Mouse (Mus musculus) limb, embryonic 10.5 days (tissue): ENCODE data around the gene Cers2. TPM values are rescaled to one million over a fixed set of nuclear protein-coding genes. Genes with fewer than 3 reads are reported as not detected.

Source experiments
- DNase-seq: peaks from one replicate; pipeline ENCODE4 v3.0.0-alpha.2; 2017; ENCODE audit warnings: low spot score
- H3K27ac ChIP-seq: fragments of 300-500 bp; sonication (generic); 2 replicates; pipeline ENCODE4 v1.5.1; 2016; ENCODE audit warnings: mild to moderate bottlenecking
- H3K27me3 ChIP-seq: fragments of 300-500 bp; sonication (generic); 2 replicates; pipeline ENCODE4 v1.6.1; 2016; ENCODE audit warnings: low read depth, mild to moderate bottlenecking; ENCODE audit not compliant: poor library complexity, severe bottlenecking
- H3K36me3 ChIP-seq: fragments of 300-500 bp; sonication (generic); 2 replicates; pipeline ENCODE4 v1.6.1; 2016; ENCODE audit warnings: mild to moderate bottlenecking, moderate library complexity
- H3K4me1 ChIP-seq: fragments of 300-500 bp; sonication (generic); 2 replicates; pipeline ENCODE4 v1.6.1; 2016
- H3K4me3 ChIP-seq: fragments of 300-500 bp; sonication (generic); 2 replicates; pipeline ENCODE4 v1.5.1; 2016; ENCODE audit warnings: mild to moderate bottlenecking, moderate library complexity
- H3K9me3 ChIP-seq: fragments of 300-500 bp; sonication (generic); replicated peaks from 2 replicates; pipeline ENCODE4 v1.6.1; 2016; ENCODE audit warnings: mild to moderate bottlenecking
- WGBS: fragments of 180-500 bp; shearing (Covaris S2); methylation state at CpG from one replicate; pipeline ENCODE4 v1.1.7; 2016; 5-methylcytosine and 5-hydroxymethylcytosine counted together
- polyA plus RNA-seq: library from polyadenylated mRNA; unstranded; fragments of >200 nt; fragmentation: Nextera tagmentation; extraction: Ambion mirVana; gene quantifications from 2 replicates; pipeline ENCODE4 v1.2.1, GENCODE M21; 2016

Gene Cers2
- polyA plus RNA-seq, 1 experiment from 2014 or later = 144 TPM

DNA sequence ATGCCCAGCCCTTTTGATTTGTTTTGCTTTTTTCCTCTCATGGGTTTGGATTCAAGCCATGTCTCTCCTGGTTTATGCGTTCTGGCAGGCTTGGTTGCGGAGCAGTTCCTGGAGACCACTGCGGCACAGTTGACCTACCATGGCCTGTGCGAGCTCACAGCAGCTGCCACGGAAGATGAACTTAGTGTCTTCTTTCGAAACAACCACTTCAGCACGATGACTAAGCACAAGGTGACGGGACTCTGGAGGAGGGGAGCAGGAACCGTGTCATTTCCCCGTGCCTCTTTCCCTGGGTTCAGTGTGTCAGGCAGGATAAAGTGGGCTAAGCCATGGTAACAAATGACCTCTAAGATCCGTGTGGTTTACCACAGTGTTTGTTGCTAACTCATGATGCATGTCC, 21.1 kb upstream of the Cers2 start:
- no peaks in the 10 kb centered on the region for H3K27me3 ChIP-seq
- peaks cover 76% of the 10 kb centered on the region for H3K36me3 ChIP-seq
- H3K4me1 ChIP-seq = peaks cover 9% of the 10 kb centered on the region; the same call in 1 of the 2 replicates
- no peak overlapping the region for H3K4me3 ChIP-seq
- 86% methylated on average over 11 of the region's 11 CpGs for whole genome bisulfite sequencing
- DNase-seq = no peak
- H3K9me3 ChIP-seq = no peaks in the 10 kb centered on the region
- H3K27ac ChIP-seq = no peak overlapping the region

GRCm38 (mm10) chr3:95294316-95294715, 20.3 kb upstream of the Cers2 start:
- H3K27ac ChIP-seq = no peak overlapping the region

DNA sequence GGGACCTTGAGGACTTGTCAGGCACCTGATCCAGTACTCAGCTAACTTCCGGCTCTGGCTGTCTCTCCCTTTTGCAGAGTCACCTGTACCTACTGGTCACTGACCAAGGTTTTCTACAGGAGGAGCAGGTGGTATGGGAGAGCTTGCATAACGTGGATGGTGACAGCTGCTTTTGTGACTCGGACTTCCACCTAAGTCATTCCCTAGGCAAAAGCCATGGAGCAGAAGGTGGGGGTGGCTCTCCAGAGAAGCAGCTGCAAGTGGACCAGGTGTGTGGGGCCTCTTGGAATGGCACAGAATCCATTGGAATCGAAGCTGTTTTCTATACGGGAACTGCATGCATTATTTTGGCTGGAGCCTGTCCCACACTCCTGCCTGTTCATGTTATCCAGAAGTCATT, 19.9 kb upstream of the Cers2 start:
- 89% methylated on average over 5 of the region's 5 CpGs for WGBS
- Histone ChIP-seq H3K27me3 (no peaks in the 10 kb centered on the region), H3K36me3 (peaks cover 73% of the 10 kb centered on the region), H3K4me1 (peaks cover 9% of the 10 kb centered on the region; the same call in 1 of the 2 replicates), H3K9me3 (no peaks in the 10 kb centered on the region), H3K4me3 (no peak overlapping the region), H3K27ac (no peak overlapping the region)
- DNase-seq = no peak

More at GRCm38 (mm10) chr3:95294316-95294715, 20.3 kb upstream of the Cers2 start:
- no peak overlapping the region for H3K4me3 ChIP-seq
- WGBS = 88% methylated on average over 7 of the region's 7 CpGs
- no peak for DNase-seq
- peaks cover 73% of the 10 kb centered on the region for H3K36me3 ChIP-seq
- peaks cover 9% of the 10 kb centered on the region; the same call in 1 of the 2 replicates for H3K4me1 ChIP-seq
- no peaks in the 10 kb centered on the region for H3K9me3 ChIP-seq
- no peaks in the 10 kb centered on the region for H3K27me3 ChIP-seq

- H3K36me3 ChIP-seq = peaks cover 65% of the 10 kb centered on the region
- H3K27me3 ChIP-seq = no peaks in the 10 kb centered on the region
- no peak for DNase-seq
- no peak overlapping the region for H3K4me3 ChIP-seq
- H3K27ac ChIP-seq = no peak overlapping the region
- 80% methylated on average over 11 of the region's 11 CpGs for WGBS
- H3K4me1 ChIP-seq = peaks cover 9% of the 10 kb centered on the region; the same call in 1 of the 2 replicates
- H3K9me3 ChIP-seq = no peaks in the 10 kb centered on the region
These were observed 19.1 kb upstream of the Cers2 start for GRCm38 (mm10) chr3:95295321-95296102.

DNA sequence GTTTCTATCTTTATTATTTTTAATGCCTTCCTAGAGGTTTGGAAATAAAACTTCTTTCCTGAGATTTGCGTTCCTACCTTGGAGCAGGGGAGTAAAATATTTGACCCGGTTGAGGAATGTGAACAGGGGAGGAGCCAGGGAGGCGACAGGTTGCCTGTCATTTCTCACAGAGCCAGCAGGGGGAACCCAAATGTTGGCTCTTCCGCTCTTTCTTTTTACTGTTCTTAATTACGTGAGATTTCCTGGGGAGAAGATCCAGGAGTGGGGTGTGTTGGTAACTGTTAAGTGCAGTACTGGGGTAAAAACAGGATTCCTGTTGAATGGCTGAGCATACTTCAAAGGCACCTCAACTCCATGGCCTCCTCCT, 18.5 kb upstream of the Cers2 start:
- WGBS = 8% methylated on average over 5 of the region's 5 CpGs
- no peaks in the 10 kb centered on the region for H3K27me3 ChIP-seq
- no peaks in the 10 kb centered on the region for H3K9me3 ChIP-seq
- peaks cover 9% of the 10 kb centered on the region; the same call in 1 of the 2 replicates for H3K4me1 ChIP-seq
- H3K4me3 ChIP-seq = no peak overlapping the region
- peak; percentile 52 for DNase-seq
- H3K36me3 ChIP-seq = peaks cover 59% of the 10 kb centered on the region
- H3K27ac ChIP-seq = no peak overlapping the region

- Histone ChIP-seq H3K27me3 (no peaks in the 10 kb centered on the region), H3K4me1 (peaks cover 15% of the 10 kb centered on the region), H3K9me3 (no peaks in the 10 kb centered on the region), H3K36me3 (peaks cover 44% of the 10 kb centered on the region), H3K27ac (no peak overlapping the region), H3K4me3 (no peak overlapping the region)
- DNase-seq = no peak
- WGBS = 89% methylated on average over 7 of the region's 7 CpGs
These were observed 16.6 kb upstream of the Cers2 start for GRCm38 (mm10) chr3:95298018-95298417.

DNA sequence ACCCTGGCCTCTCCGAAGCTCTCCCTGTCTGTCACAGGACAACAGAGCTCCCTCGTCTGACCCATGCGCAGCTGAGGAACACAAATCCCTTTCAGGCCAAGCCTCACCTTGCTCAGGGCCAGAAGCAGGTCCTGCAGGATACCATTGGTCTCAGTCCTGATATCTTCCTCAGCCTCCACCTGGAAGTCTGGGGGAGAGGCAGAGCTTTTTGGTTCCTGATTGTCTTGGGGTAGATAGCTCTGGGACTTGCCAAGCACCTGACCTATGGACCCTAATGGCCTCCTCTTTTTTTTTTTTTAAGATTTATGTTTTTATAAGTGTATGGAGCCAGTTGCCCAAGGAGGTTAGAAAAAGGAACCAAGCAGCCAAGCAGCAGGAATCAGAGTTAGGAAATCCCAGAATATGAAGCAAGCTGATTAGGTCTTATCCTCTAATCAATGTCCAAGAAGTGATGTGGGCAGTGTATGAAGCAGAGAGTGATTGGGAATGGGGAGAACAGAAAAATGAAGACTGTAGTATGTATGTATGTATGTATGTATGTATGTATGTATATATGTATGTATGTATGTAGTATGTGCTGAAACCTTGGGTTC, 13.3 kb upstream of the Cers2 start:
- no peak for DNase-seq
- no peak overlapping the region for H3K4me3 ChIP-seq
- peaks cover 16% of the 10 kb centered on the region for H3K36me3 ChIP-seq
- H3K27ac ChIP-seq = no peak overlapping the region
- H3K4me1 ChIP-seq = peaks cover 9% of the 10 kb centered on the region
- H3K9me3 ChIP-seq = no peaks in the 10 kb centered on the region
- WGBS = 85% methylated on average over 3 of the region's 3 CpGs
- no peaks in the 10 kb centered on the region for H3K27me3 ChIP-seq

GRCm38 (mm10) chr3:95306244-95306643, 8.3 kb upstream of the Cers2 start:
- H3K9me3 ChIP-seq = no peaks in the 10 kb centered on the region
- H3K36me3 ChIP-seq = no peaks in the 10 kb centered on the region
- H3K4me1 ChIP-seq = peaks cover 6% of the 10 kb centered on the region
- no peaks in the 10 kb centered on the region for H3K27me3 ChIP-seq
- DNase-seq = no peak
- 87% methylated on average over 4 of the region's 4 CpGs for WGBS
- H3K4me3 ChIP-seq = no peak overlapping the region
- H3K27ac ChIP-seq = no peak overlapping the region

DNA sequence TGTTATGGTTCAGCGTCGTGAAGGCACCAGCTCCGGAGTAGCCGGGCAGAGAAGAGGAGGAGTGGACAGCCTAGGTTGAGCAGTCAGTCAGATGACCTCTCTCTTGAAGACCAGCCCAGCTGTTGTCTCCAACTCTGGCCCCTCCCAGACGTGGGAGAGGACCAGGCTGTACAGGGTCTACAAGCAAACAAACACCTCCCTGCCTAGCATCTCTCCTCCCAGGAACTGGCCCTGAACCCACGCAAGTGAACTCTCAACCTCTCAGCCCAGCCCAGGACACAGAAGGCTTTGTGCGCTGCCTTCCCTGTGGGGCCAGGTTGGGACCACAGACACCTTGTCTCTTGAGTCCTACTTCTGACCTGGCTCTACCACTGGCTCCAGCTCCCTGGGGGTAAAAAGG, 7.5 kb upstream of the Cers2 start, which contains the start of gene Anxa9:
Gene Anxa9, minus strand, starts transcription at position 77 of the 400 bp plus-strand sequence.
- no peaks in the 10 kb centered on the region for H3K36me3 ChIP-seq
- peaks cover 5% of the 10 kb centered on the region for H3K4me1 ChIP-seq
- WGBS = 62% methylated on average over 7 of the region's 7 CpGs
- no peaks in the 10 kb centered on the region for H3K27me3 ChIP-seq
- no peak for DNase-seq
- H3K9me3 ChIP-seq = no peaks in the 10 kb centered on the region
- no peak within 1 kb of the TSS for H3K27ac ChIP-seq
- H3K4me3 ChIP-seq = no peak within 1 kb of the TSS

GRCm38 (mm10) chr3:95310496-95310895, 4.1 kb upstream of the Cers2 start:
- Histone ChIP-seq H3K4me1 (peaks cover 6% of the 10 kb centered on the region), H3K27me3 (no peaks in the 10 kb centered on the region), H3K4me3 (no peak overlapping the region), H3K27ac (no peak overlapping the region), H3K9me3 (no peaks in the 10 kb centered on the region), H3K36me3 (0 out of 2 replicates have a peak, but pooled peaks cover 3% of the 10 kb centered on the region)
- 66% methylated on average over 3 of the region's 3 CpGs for WGBS
- no peak for DNase-seq

GRCm38 (mm10) chr3:95310968-95311882, 3.4 kb upstream of the Cers2 start:
- DNase-seq = peak; percentile 67
- WGBS = 69% methylated on average over 9 of the region's 9 CpGs
- Histone ChIP-seq H3K4me3 (no peak overlapping the region), H3K36me3 (0 out of 2 replicates have a peak, but pooled peaks cover 3% of the 10 kb centered on the region), H3K27ac (no peak overlapping the region), H3K9me3 (no peaks in the 10 kb centered on the region), H3K27me3 (no peaks in the 10 kb centered on the region), H3K4me1 (peaks cover 12% of the 10 kb centered on the region)

GRCm38 (mm10) chr3:95312623-95313022, 2.0 kb upstream of the Cers2 start:
- no peaks in the 10 kb centered on the region for H3K9me3 ChIP-seq
- 80% methylated on average over 6 of the region's 6 CpGs for WGBS
- peaks cover 5% of the 10 kb centered on the region; the same call in 1 of the 2 replicates for H3K36me3 ChIP-seq
- H3K27ac ChIP-seq = no peak overlapping the region
- DNase-seq = no peak
- no peaks in the 10 kb centered on the region for H3K27me3 ChIP-seq
- peaks cover 22% of the 10 kb centered on the region for H3K4me1 ChIP-seq
- H3K4me3 ChIP-seq = no peak overlapping the region
